Mouse (Mus musculus): ENCODE measurements around the gene Zcchc17. TPM values are rescaled to one million over a fixed set of nuclear protein-coding genes. Genes with fewer than 3 reads are reported as not detected.

The Zcchc17 gene
- polyA plus RNA-seq (2021; fragmentation: Nextera tagmentation), result 105 and 130 TPM in 2 replicates
- long read RNA-seq, experiment 1, transcript Zcchc17-202 (8 exons, 2,113 nt), result major isoform, 94 of 204 reads
- long read RNA-seq, experiment 1, partial matches to known transcripts, result 10 of 204 reads
- long read RNA-seq, experiment 1, other reads (novel, unspliced or antisense), result 100 of 204 reads
- long read RNA-seq, experiment 2, transcript Zcchc17-202 (8 exons, 2,113 nt), result major isoform, 18 of 209 reads
- long read RNA-seq, experiment 2, partial matches to known transcripts, result 132 of 209 reads
- long read RNA-seq, experiment 2, other reads (novel, unspliced or antisense), result 59 of 209 reads

DNA sequence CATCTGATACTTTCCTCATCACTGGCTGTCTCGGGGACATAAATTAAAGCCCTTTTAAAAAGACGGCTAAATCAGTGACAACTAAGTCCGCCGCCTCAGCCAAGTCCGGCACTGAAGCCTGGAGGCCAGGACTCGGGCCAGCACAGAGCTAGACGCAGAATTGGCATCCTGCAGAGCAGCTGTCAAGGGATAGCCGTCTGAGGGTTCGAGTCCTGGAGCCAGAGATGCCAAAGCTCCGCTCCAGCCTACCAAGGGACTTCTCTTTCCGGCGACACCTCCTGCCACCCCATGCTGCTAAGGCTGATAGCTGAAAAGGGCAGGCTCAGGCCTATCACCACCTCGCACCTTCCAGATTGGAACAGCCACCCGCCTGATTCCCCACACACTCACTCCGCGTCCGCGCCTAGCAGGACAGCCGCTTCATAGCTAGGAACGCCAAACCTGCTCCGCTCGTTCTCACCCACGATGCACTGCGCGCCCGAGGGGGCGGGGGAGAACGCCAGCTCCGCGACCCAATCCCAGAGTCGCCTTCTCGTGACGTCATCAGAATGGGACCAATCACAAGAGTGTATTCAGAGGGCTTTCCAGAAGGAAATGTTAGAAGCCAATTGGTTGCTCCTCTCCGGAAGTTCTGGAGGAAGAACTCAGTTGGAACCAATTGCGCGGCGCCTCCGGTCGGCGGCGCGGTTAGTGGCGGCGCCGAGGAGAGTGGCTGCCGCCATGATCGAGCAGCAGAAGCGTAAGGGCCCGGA is at the start of gene Zcchc17, which contains the start of gene Snrnp40:
TSS of gene Zcchc17 (minus strand) at position 458 of the 752 bp plus-strand sequence.
TSS of gene Snrnp40 (plus strand) at position 647 of the 752 bp plus-strand sequence.

DNA sequence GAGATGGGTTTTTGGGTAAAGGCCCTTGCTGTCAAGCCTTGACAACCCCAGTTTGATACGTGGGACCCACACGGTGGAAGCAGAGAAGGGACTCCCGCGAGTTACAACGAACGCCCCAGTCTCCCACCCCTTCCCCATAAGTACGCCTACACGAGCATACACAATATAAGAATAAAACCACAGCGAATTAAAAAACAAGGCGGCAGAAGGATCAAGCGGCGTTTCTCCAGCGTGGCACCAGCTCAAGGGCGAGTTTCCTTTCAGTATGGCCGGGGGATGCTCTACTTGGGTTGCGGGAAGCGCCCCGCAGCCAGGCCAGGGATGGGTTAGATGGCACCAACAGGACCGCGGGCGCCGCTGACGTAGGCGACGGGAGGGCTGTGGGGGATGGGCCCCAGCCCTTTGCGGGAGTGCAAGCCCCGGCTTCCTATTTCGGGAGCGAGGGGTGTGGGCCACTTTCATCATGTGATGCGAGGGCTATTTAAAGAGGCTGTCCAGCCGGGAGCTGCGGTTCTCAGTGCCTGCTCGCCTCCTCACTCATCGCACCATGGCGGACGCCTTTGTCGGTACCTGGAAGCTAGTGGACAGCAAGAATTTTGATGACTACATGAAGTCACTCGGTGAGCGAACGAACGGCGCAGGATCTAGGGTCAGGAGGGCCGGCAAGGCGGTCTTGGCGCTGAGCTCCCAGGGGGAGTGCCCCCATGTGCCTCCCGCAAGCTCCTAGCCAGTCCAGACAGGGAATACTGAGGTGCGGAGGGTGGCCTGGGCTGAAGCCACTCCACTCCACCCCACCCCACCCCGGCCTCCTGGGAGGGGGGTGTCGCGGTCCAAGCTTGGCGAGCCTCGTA is 51.3 kb downstream of the Zcchc17 start, which contains the start of the genes Fabp3 and Gm10570:
TSS of gene Fabp3 (plus strand) at position 365 of the 851 bp plus-strand sequence.
TSS of gene Gm10570 (minus strand) at position 444 of the 851 bp plus-strand sequence.

GRCm38 (mm10) chr4:130279105-130279504 is 80.6 kb downstream of the Zcchc17 start, which contains the start of gene Serinc2:
Gene Serinc2, minus strand, starts transcription at chr4:130279205.

Other genes with a start within 250 kb of the Zcchc17 start
- 1.2 and 1.8 TPM in 2 replicates for gene Hcrtr1, start 220.6 kb downstream of the Zcchc17 start, polyA plus RNA-seq (2021; fragmentation: Nextera tagmentation)
- gene Tinagl1, start 184.8 kb downstream of the Zcchc17 start, polyA plus RNA-seq (2021; fragmentation: Nextera tagmentation), result 7.3 and 7.6 TPM in 2 replicates
- gene Gm853, start 137.5 kb downstream of the Zcchc17 start, polyA plus RNA-seq (2021; fragmentation: Nextera tagmentation), result not detected in 2 replicates
- gene Serinc2, start 80.7 kb downstream of the Zcchc17 start, polyA plus RNA-seq (2021; fragmentation: Nextera tagmentation), result 3.5 and 4.2 TPM in 2 replicates
- 376 and 391 TPM in 2 replicates for gene Fabp3, start 51.3 kb downstream of the Zcchc17 start, polyA plus RNA-seq (2021; fragmentation: Nextera tagmentation)
- gene Gm10570, start 51.3 kb downstream of the Zcchc17 start, polyA plus RNA-seq (2021; fragmentation: Nextera tagmentation), result 1.8 and 2.9 TPM in 2 replicates
- 33.1 and 40.8 TPM in 2 replicates for gene Snrnp40, start 189 bp upstream of the Zcchc17 start, polyA plus RNA-seq (2021; fragmentation: Nextera tagmentation)
- gene Nkain1, start 214.2 kb upstream of the Zcchc17 start, polyA plus RNA-seq (2021; fragmentation: Nextera tagmentation), result 0.74 and 2.4 TPM in 2 replicates

Data from left cerebral cortex, adult 6 months (tissue).